Mouse (Mus musculus): ENCODE results near the gene Zup1. TPM values are rescaled to one million over a fixed set of nuclear protein-coding genes. Genes with fewer than 3 reads are reported as not detected.

Gene Zup1
- total RNA-seq, 2 experiments from 2014 or later, result 6.9 to 7.4 TPM

Other genes with a start within 250 kb of the Zup1 start
- not detected for gene Sult3a2, start 164.6 kb downstream of the Zup1 start, total RNA-seq (2021)
- gene Sult3a1, start 93.5 kb downstream of the Zup1 start, total RNA-seq (2021), result not detected
- not detected for gene Rsph4a, start 46.2 kb downstream of the Zup1 start, total RNA-seq (2021)
- gene Rwdd1, start 68.4 kb upstream of the Zup1 start, total RNA-seq (2021), result 100 to 1,000 TPM; 121 to 129 TPM
- gene Trappc3l, start 86.3 kb upstream of the Zup1 start, total RNA-seq (2021), result not detected
- gene Calhm4, start 93.0 kb upstream of the Zup1 start, total RNA-seq (2021), result not detected
- gene Calhm5, start 145.2 kb upstream of the Zup1 start, total RNA-seq (2021), result 1 to 10 TPM in 1 of 2 experiments, under 1 TPM in 1; 1.00 to 1.4 TPM
- gene Calhm6, start 176.7 kb upstream of the Zup1 start, total RNA-seq (2021), result not detected

Data from heart, postnatal 36 days (tissue).